Mouse (Mus musculus) small intestine, adult 2 months (tissue): Measurements from ENCODE around the gene Alox12. TPM values are rescaled to one million over a fixed set of nuclear protein-coding genes. Genes with fewer than 3 reads are reported as not detected.

Experiments used
- H3K27ac ChIP-seq: fragments of 200-500 bp; 2 replicates; pipeline ENCODE4 v1.5.1; 2012; ENCODE audit warnings: low read depth, low read length, control low read depth, inconsistent platforms; ENCODE audit not compliant: insufficient read depth
- H3K27me3 ChIP-seq: fragments of 200-500 bp; 2 replicates; pipeline ENCODE4 v1.6.1; 2012; ENCODE audit warnings: mild to moderate bottlenecking, moderate library complexity, low read length, inconsistent platforms; ENCODE audit not compliant: control insufficient read depth, insufficient read depth
- H3K36me3 ChIP-seq: fragments of 200-500 bp; 2 replicates; pipeline ENCODE4 v1.6.1; 2012; ENCODE audit warnings: mild to moderate bottlenecking, low read length, control low read depth, inconsistent platforms; ENCODE audit not compliant: control insufficient read depth, insufficient read depth
- H3K4me1 ChIP-seq: fragments of 200-500 bp; 2 replicates; pipeline ENCODE4 v1.6.1; 2012; ENCODE audit warnings: low read length, inconsistent platforms, mixed read lengths; ENCODE audit not compliant: control insufficient read depth, insufficient read depth, insufficient read length
- H3K4me3 ChIP-seq: fragments of 200-500 bp; 2 replicates; pipeline ENCODE4 v1.5.1; 2012; ENCODE audit warnings: low read depth, mild to moderate bottlenecking, control low read depth, inconsistent platforms, low read length, moderate library complexity
- CTCF ChIP-seq: fragments of 200-500 bp; IDR thresholded peaks from 2 replicates; pipeline ENCODE4 v1.5.1; 2012; ENCODE audit warnings: low read depth, mild to moderate bottlenecking, control low read depth, inconsistent platforms, low read length, moderate library complexity, mixed read lengths; ENCODE audit not compliant: insufficient replicate concordance, insufficient read length; ENCODE audit errors: extremely low read depth
- POLR2A ChIP-seq: fragments of 200-500 bp; IDR thresholded peaks from 2 replicates; pipeline ENCODE4 v1.6.1; 2012; ENCODE audit warnings: low read depth, mild to moderate bottlenecking, control low read depth, inconsistent platforms, low read length, moderate library complexity
- WGBS: fragments of 180-500 bp; shearing (Covaris S2); methylation state at CpG from one replicate; pipeline ENCODE4 v1.1.7; 2018; 5-methylcytosine and 5-hydroxymethylcytosine counted together
- polyA plus RNA-seq: library from polyadenylated mRNA; depleted of rRNA; stranded (reverse); fragments of >200 nt; gene quantifications from 2 replicates; pipeline ENCODE4 v1.2.3, GENCODE M21; 2012

The Alox12 gene
- polyA plus RNA-seq, 1 experiment = 1.6 TPM

DNA sequence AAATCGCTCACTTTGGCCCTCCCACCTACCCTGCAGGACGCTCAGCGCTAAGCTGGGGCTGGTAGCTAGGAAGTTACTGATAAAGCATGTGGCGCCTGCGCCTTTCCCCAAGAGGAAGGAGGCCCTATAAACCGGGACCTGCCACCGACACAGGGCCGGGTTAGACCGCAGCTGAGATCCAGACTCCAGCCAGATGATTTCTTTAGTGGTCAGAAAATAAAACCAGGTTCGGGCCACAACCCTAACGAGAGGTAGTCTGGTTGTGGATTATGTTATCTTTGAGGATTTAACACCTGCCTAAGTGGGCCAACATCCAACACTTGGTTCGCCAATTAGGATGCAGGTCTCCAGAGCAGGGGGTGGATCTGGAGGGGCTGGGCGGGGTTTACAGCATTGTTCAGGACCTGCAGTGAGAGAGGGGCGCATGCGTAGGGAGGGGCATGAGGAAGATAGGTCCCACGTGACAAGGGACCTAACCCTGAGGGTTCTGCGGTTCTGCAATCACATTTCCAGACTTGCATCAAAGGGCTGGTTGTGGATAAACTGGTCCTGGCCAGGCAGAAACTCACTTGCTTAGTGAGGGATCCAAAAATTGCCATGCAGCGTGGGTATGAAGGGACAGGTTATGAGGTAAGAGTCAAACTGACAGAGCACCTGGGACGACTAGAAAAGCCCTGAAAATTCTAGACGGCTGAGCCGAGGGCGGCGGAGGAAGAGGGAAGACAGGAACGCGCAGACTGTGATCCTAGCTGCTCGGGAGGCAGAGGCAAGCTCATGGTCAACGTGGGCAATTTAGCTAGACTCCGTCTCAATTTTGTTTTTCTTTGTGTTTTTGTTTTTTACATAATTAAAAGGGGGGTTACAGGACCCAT lies 34.2 kb downstream of the Alox12 start, which contains the start of gene Slc16a13:
Slc16a13 (minus strand) TSS at position 334 of the 872 bp plus-strand sequence.
- under 1% methylated on average over 28 of the region's 28 CpGs for WGBS
- Histone ChIP-seq H3K4me3 (peak within 1 kb of the TSS; percentile 72), H3K27ac (peak within 1 kb of the TSS; percentile 99), H3K27me3 (no peaks in the 10 kb centered on the region), H3K4me1 (peaks cover 32% of the 10 kb centered on the region), H3K36me3 (no peaks in the 10 kb centered on the region)
- TF ChIP-seq POLR2A = peak; percentile 71; the same call in 1 of the 2 replicates
- no peak for TF ChIP-seq CTCF

DNA sequence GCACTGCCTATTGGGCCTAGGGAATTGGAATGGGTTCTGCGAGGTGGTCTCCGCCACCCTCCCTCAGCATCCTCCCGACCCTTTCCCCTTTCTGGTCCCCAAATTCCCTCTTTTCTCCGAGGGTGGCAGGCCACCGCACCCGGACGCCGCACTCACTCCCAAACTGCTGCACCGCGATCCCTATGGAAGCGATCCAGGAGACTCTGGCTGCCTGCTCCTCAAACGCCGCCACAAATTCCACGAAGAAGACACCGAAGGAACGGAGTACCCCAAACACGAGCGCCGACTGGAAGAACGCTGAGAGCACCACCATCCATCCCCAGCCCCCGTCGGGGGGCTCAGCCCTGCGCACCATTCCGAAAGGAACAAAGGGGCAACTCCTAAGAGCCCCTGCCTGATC lies 34.8 kb downstream of the Alox12 start:
- WGBS = 3% methylated on average over 24 of the region's 24 CpGs

DNA sequence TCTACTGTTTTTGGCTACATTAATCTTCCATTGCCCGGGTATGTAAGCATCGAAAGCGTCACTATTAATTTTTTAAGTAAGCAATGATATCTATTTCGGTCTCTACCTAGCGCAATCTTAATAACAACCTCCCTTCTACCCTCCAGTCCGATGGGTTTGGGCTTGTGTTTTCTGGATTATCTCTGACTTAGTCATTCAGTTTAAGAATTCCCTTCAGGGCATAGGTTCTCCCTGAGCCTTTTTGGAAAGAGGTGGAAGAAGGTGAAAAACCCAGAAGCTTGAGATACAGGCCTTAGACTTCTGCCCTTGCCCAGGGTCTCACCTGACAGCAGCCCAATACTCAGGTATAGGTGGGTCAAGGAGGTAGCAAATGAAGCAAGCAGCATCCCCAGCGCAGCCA lies 35.3 kb downstream of the Alox12 start:
- TF ChIP-seq POLR2A (no peak), CTCF (no peak)
- Histone ChIP-seq H3K36me3 (no peaks in the 10 kb centered on the region), H3K27me3 (no peaks in the 10 kb centered on the region), H3K4me3 (peak overlapping the region; percentile 72), H3K27ac (no peak overlapping the region), H3K4me1 (peaks cover 32% of the 10 kb centered on the region)
- WGBS = 33% methylated on average over 7 of the region's 7 CpGs

More for the DNA sequence above, 34.8 kb downstream of the Alox12 start:
- H3K27me3 ChIP-seq = no peaks in the 10 kb centered on the region
- TF ChIP-seq CTCF (no peak), POLR2A (no peak)
- peaks cover 32% of the 10 kb centered on the region for H3K4me1 ChIP-seq
- H3K36me3 ChIP-seq = no peaks in the 10 kb centered on the region
- peak overlapping the region; percentile 73 for H3K27ac ChIP-seq
- peak overlapping the region; percentile 72 for H3K4me3 ChIP-seq

DNA sequence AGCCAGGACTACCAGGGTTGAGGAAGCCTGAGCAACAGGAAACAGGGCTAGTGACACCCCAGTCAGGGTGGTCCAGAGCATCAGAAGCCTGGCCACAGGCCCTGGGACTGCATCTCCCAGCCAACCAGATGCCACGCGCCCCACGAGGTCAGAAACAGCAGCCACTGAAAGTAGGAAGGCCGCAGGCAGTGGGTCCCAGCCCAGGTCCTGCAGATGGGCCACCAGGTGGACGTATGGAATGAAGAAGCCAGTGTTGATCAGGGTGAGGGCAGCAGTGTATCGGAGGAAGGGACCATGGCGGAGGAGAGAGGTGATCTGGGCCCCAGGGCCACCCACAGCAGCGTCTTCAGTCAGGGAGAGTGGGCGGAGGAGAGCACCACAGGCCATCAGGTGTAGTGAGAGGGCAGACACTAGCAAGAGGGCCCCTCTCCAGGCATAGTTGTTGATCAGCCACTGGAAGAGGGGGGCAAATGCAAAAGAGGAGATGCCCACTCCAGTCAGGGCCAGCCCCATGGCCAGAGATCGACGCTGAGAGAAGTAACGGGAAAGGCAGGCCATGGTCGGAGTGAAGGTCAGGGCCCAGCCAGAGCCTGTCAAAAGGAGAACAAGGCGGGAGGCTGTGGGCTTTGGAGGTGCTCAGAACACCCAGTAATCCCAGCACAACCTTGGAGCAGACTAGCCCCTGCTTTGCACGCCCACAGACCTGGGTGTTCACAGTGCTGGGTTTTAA lies 36.2 kb downstream of the Alox12 start:
- no peak for TF ChIP-seq POLR2A
- TF ChIP-seq CTCF = no peak
- H3K36me3 ChIP-seq = no peaks in the 10 kb centered on the region
- H3K27me3 ChIP-seq = no peaks in the 10 kb centered on the region
- WGBS = 64% methylated on average over 15 of the region's 15 CpGs
- no peak overlapping the region for H3K4me3 ChIP-seq
- H3K4me1 ChIP-seq = peaks cover 38% of the 10 kb centered on the region
- H3K27ac ChIP-seq = no peak overlapping the region

DNA sequence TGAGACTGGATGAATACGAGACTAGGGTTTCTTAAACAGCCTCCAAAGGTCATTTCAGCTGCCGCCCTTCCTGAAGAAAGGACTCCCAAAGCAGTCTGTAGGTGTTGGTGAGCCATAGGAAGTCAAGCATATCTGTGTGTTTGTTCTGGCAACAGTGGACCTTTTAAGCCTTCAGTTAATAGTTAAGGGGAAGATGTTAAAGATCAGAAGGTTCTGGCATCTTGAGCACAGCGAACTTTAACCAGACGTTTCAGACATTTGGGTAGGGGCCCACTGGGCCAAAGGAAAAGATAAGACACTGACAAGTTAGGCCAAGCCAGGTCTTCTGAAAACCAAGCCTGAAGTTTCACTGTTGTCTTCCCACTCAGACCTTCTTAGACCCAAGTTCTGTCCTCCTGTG lies 37.1 kb downstream of the Alox12 start:
- peak overlapping the region; percentile 12; the same call in 1 of the 2 replicates for H3K27ac ChIP-seq
- 24% methylated on average over 4 of the region's 4 CpGs for WGBS
- H3K4me3 ChIP-seq = no peak overlapping the region
- H3K4me1 ChIP-seq = peaks cover 36% of the 10 kb centered on the region
- H3K36me3 ChIP-seq = no peaks in the 10 kb centered on the region
- no peaks in the 10 kb centered on the region for H3K27me3 ChIP-seq
- TF ChIP-seq POLR2A (no peak), CTCF (no peak)

DNA sequence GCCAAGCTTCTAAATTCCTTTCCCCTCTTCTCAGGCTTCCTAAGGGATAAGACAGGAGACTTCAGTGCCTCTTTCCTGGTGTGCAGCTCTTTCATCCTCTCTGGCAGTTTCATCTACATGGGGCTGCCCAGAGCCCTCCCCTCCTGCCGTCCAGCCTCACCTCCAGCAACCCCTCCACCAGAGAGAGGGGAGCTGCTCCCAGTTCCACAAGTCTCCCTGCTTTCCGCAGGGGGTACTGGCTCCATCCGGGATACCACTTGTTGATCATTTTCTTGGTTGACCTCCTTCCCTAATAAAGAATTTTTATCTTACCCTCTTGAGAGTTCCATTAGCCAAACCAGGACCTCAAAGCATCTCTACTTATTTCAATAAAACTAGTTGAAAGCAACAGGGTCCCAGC lies 39.0 kb downstream of the Alox12 start:
- WGBS = 80% methylated on average over 3 of the region's 3 CpGs
- Histone ChIP-seq H3K27me3 (no peaks in the 10 kb centered on the region), H3K27ac (no peak overlapping the region), H3K4me3 (no peak overlapping the region), H3K4me1 (peaks cover 32% of the 10 kb centered on the region), H3K36me3 (no peaks in the 10 kb centered on the region)
- TF ChIP-seq CTCF (no peak), POLR2A (no peak)

DNA sequence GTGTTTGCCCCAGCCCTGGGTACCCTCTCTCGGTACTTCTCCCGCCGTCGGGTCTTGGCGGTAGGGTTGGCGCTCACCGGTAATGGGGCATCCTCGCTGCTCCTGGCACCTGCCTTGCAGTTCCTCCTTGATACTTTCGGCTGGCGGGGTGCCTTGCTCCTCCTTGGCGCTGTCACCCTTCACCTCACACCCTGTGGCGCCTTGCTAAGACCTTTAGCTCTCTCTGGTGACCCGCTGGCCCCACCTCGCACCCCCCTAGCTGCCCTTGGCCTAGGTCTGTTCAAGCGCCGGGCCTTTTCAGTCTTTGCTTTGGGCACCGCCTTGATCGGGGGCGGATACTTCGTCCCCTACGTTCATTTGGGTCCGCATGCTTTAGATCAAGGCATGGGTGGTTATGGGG lies 39.9 kb downstream of the Alox12 start:
- TF ChIP-seq CTCF = no peak
- no peak for TF ChIP-seq POLR2A
- no peak overlapping the region for H3K27ac ChIP-seq
- H3K27me3 ChIP-seq = no peaks in the 10 kb centered on the region
- no peak overlapping the region for H3K4me3 ChIP-seq
- H3K4me1 ChIP-seq = peaks cover 28% of the 10 kb centered on the region
- no peaks in the 10 kb centered on the region for H3K36me3 ChIP-seq
- 71% methylated on average over 22 of the region's 22 CpGs for WGBS
